Mouse (Mus musculus): ENCODE data around the gene Bcar3. TPM values are rescaled to one million over a fixed set of nuclear protein-coding genes. Genes with fewer than 3 reads are reported as not detected.

Bcar3 gene
- polyA plus RNA-seq, 1 experiment = 8.2 TPM

DNA sequence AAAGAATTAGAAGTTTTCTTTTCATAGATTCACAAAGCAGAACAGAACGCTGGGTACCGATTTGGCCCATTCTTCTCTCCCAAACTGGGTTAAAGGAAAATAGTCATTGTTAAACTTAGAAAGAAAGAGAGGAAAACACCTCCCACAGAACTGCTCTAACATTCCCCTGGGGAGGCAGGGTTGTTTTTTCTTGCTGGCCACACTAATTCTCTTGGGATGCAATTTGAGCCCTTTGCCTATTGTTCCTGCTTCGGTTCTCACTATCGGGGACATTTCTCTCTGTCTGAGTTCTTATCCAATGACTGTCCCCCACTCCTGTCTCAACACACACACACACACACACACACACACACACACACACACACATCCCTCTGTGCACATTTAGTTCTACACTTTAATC lies 39.6 kb downstream of the Bcar3 start:
- DNase-seq = no peak
- no peak overlapping the region for H3K4me3 ChIP-seq (ENCODE audit: control insufficient read depth, insufficient read depth, low read length)
- H3K27me3 ChIP-seq (ENCODE audit: control insufficient read depth, insufficient read depth, low read length) = no peaks in the 10 kb centered on the region
- H3K36me3 ChIP-seq (ENCODE audit: control insufficient read depth, insufficient read depth, low read length) = no peaks in the 10 kb centered on the region
- WGBS = 93% methylated on average over 4 of the region's 4 CpGs
- H3K27ac ChIP-seq (ENCODE audit: control insufficient read depth, insufficient read depth, low read length) = no peak overlapping the region
- H3K4me1 ChIP-seq (replicated peaks; ENCODE audit: control insufficient read depth, insufficient read depth, low read length) = no peaks in the 10 kb centered on the region
- TF ChIP-seq CTCF (IDR thresholded peaks at IDR 0.05; ENCODE audit: borderline replicate concordance, control insufficient read depth, extremely low read depth, insufficient read depth, low read length, poor library complexity) (no peak), POLR2A (IDR thresholded peaks at IDR 0.05; ENCODE audit: control insufficient read depth, extremely low read depth, insufficient read depth, low read length, poor library complexity) (no peak)

DNA sequence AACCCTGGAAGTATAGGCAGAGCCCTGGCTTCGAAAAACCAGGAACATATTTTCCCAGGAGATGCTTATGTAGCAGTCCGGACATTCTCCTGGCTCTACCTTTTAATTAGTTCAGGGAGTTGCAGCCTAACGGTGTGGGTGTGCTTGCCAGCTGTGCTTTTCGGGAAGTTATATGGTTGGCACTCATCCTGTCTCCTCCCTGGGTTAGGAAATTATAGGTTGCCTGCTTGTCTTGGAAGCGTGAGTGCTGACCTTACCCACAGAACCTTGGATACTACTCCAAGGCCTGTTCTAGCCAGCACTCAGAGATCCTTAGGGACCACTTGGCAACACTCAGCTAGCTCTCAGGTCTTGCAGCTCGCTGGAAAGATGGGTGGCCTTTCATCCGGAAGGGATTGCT lies 40.0 kb downstream of the Bcar3 start:
- no peak overlapping the region for H3K27ac ChIP-seq (ENCODE audit: control insufficient read depth, insufficient read depth, low read length)
- H3K4me1 ChIP-seq (replicated peaks; ENCODE audit: control insufficient read depth, insufficient read depth, low read length) = no peaks in the 10 kb centered on the region
- H3K36me3 ChIP-seq (ENCODE audit: control insufficient read depth, insufficient read depth, low read length) = no peaks in the 10 kb centered on the region
- 86% methylated on average over 7 of the region's 7 CpGs for WGBS
- H3K27me3 ChIP-seq (ENCODE audit: control insufficient read depth, insufficient read depth, low read length) = no peaks in the 10 kb centered on the region
- TF ChIP-seq CTCF (IDR thresholded peaks at IDR 0.05; ENCODE audit: borderline replicate concordance, control insufficient read depth, extremely low read depth, insufficient read depth, low read length, poor library complexity) = no peak
- no peak overlapping the region for H3K4me3 ChIP-seq (ENCODE audit: control insufficient read depth, insufficient read depth, low read length)
- no peak for DNase-seq

DNA sequence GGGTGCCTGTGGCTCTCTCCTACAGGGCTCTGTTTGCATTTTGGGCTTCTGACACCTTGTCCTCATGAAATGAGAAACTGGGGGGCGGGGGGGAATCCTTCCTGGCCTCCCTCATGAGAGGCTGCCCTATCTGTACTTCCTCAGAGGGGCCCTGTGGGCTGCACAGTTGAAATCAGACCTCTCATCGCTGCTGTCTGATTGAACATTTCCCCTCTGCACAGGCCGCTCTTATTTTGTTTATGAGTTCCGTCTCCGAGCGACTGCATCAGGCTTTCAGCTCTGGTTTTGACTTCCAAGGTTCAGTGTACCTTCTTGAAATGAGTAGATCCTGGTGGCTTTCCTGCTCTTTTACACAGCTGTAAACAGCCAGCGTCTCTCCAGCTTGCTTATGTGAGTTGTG lies 40.4 kb downstream of the Bcar3 start:
- no peak for TF ChIP-seq CTCF (IDR thresholded peaks at IDR 0.05; ENCODE audit: borderline replicate concordance, control insufficient read depth, extremely low read depth, insufficient read depth, low read length, poor library complexity)
- no peak for TF ChIP-seq POLR2A (IDR thresholded peaks at IDR 0.05; ENCODE audit: control insufficient read depth, extremely low read depth, insufficient read depth, low read length, poor library complexity)
- H3K36me3 ChIP-seq (ENCODE audit: control insufficient read depth, insufficient read depth, low read length) = no peaks in the 10 kb centered on the region
- H3K27me3 ChIP-seq (ENCODE audit: control insufficient read depth, insufficient read depth, low read length) = no peaks in the 10 kb centered on the region
- 27% methylated on average over 7 of the region's 7 CpGs for WGBS
- H3K4me3 ChIP-seq (ENCODE audit: control insufficient read depth, insufficient read depth, low read length) = no peak overlapping the region
- no peaks in the 10 kb centered on the region for H3K4me1 ChIP-seq (replicated peaks; ENCODE audit: control insufficient read depth, insufficient read depth, low read length)
- no peak overlapping the region for H3K27ac ChIP-seq (ENCODE audit: control insufficient read depth, insufficient read depth, low read length)
- no peak for DNase-seq

DNA sequence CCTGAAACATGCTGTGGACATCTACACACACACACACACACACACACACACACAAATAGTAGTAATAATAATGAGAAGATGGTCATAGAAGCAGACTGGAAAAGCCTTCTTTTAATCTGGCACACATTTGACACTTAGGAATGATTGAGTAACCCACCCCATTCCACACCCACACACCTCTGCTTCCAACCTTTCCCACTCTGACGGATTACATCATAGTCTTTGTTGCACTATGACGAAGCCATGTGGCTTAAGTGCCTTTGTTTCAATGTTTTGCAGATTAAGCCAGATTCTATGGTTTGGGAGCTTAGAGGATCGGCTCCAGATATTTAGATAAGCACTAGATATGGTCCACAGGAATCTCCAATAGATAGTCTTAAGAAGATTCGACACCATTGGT lies 42.1 kb downstream of the Bcar3 start:
- DNase-seq = no peak
- H3K4me3 ChIP-seq (ENCODE audit: control insufficient read depth, insufficient read depth, low read length) = no peak overlapping the region
- H3K27me3 ChIP-seq (ENCODE audit: control insufficient read depth, insufficient read depth, low read length) = no peaks in the 10 kb centered on the region
- TF ChIP-seq POLR2A (IDR thresholded peaks at IDR 0.05; ENCODE audit: control insufficient read depth, extremely low read depth, insufficient read depth, low read length, poor library complexity) (no peak), CTCF (IDR thresholded peaks at IDR 0.05; ENCODE audit: borderline replicate concordance, control insufficient read depth, extremely low read depth, insufficient read depth, low read length, poor library complexity) (no peak)
- 95% methylated on average over 4 of the region's 4 CpGs for WGBS
- H3K4me1 ChIP-seq (replicated peaks; ENCODE audit: control insufficient read depth, insufficient read depth, low read length) = no peaks in the 10 kb centered on the region
- H3K36me3 ChIP-seq (ENCODE audit: control insufficient read depth, insufficient read depth, low read length) = no peaks in the 10 kb centered on the region
- H3K27ac ChIP-seq (ENCODE audit: control insufficient read depth, insufficient read depth, low read length) = no peak overlapping the region

DNA sequence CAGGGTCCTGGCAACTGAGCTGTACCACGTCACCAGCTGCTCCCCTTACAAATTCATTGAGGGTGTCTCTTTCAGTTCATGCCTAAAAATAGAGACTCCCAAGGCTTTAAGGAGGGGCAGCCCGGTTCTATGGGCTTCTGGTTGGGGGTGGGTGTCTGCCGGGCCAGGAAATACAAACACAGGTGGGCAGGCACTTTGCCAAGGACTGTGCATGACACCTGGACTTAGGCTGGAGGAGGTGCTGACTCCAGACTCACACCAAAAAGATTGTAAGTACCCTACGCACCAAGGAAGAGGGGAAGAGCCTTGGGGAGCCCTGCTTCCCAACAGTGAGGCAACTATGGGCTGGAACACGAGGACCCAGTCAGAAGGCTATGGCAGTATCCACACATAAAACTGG lies 44.1 kb downstream of the Bcar3 start:
- Histone ChIP-seq H3K27me3 (ENCODE audit: control insufficient read depth, insufficient read depth, low read length) (no peaks in the 10 kb centered on the region), H3K27ac (ENCODE audit: control insufficient read depth, insufficient read depth, low read length) (no peak overlapping the region), H3K4me1 (replicated peaks; ENCODE audit: control insufficient read depth, insufficient read depth, low read length) (no peaks in the 10 kb centered on the region), H3K4me3 (ENCODE audit: control insufficient read depth, insufficient read depth, low read length) (no peak overlapping the region), H3K36me3 (ENCODE audit: control insufficient read depth, insufficient read depth, low read length) (no peaks in the 10 kb centered on the region)
- TF ChIP-seq POLR2A (IDR thresholded peaks at IDR 0.05; ENCODE audit: control insufficient read depth, extremely low read depth, insufficient read depth, low read length, poor library complexity) (no peak), CTCF (IDR thresholded peaks at IDR 0.05; ENCODE audit: borderline replicate concordance, control insufficient read depth, extremely low read depth, insufficient read depth, low read length, poor library complexity) (no peak)
- 40% methylated on average over 5 of the region's 5 CpGs for WGBS
- no peak for DNase-seq

DNA sequence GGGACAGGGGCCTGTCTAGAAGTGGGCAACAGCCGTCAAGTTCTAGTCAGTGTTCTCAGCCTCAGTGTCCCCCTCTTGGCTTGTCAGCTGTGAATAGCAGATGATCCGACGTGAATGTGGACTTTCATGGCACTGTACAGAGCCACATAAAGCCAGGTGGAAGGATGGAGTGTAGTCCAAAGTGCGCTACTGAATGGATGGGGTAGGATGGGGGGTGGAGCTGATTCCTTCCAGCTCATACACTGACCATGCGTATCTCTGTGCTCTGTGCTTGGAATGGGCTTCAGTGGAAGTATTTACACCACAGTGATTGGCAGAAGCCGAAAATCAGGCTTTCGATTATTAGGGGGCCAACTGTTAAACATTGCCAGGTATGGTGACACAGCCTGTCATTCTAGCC lies 45.0 kb downstream of the Bcar3 start:
- Histone ChIP-seq H3K36me3 (ENCODE audit: control insufficient read depth, insufficient read depth, low read length) (no peaks in the 10 kb centered on the region), H3K4me1 (replicated peaks; ENCODE audit: control insufficient read depth, insufficient read depth, low read length) (no peaks in the 10 kb centered on the region), H3K27ac (ENCODE audit: control insufficient read depth, insufficient read depth, low read length) (no peak overlapping the region), H3K27me3 (ENCODE audit: control insufficient read depth, insufficient read depth, low read length) (no peaks in the 10 kb centered on the region), H3K4me3 (ENCODE audit: control insufficient read depth, insufficient read depth, low read length) (no peak overlapping the region)
- TF ChIP-seq CTCF (IDR thresholded peaks at IDR 0.05; ENCODE audit: borderline replicate concordance, control insufficient read depth, extremely low read depth, insufficient read depth, low read length, poor library complexity) = no peak
- TF ChIP-seq POLR2A (IDR thresholded peaks at IDR 0.05; ENCODE audit: control insufficient read depth, extremely low read depth, insufficient read depth, low read length, poor library complexity) = no peak
- DNase-seq = no peak
- 94% methylated on average over 7 of the region's 7 CpGs for WGBS
